Mouse (Mus musculus) forebrain, embryonic 15.5 days (tissue): ENCODE results near the gene Tab1. TPM values are rescaled to one million over a fixed set of nuclear protein-coding genes. Genes with fewer than 3 reads are reported as not detected.

Experiments
- ATAC-seq: fragments of 200-750 bp; cut with Nextera tagmentation; replicated peaks from 2 replicates; pipeline ENCODE4 v1.8.0; 2017; ENCODE audit warnings: mild to moderate bottlenecking, moderate TSS enrichment, moderate library complexity
- H3K27ac ChIP-seq: fragments of 300-500 bp; sonication (generic); replicated peaks from 2 replicates; pipeline ENCODE4 v1.5.1; 2015; ENCODE audit warnings: mild to moderate bottlenecking, inconsistent platforms
- H3K27me3 ChIP-seq: fragments of 300-500 bp; sonication (generic); 2 replicates; pipeline ENCODE4 v1.6.1; 2015; ENCODE audit warnings: inconsistent platforms
- H3K36me3 ChIP-seq: fragments of 300-500 bp; sonication (generic); 2 replicates; pipeline ENCODE4 v1.6.1; 2015; ENCODE audit warnings: mild to moderate bottlenecking, inconsistent platforms
- H3K4me1 ChIP-seq: fragments of 300-500 bp; sonication (generic); 2 replicates; pipeline ENCODE4 v1.6.1; 2015; ENCODE audit warnings: inconsistent platforms
- H3K4me2 ChIP-seq: fragments of 300-500 bp; sonication (generic); replicated peaks from 2 replicates; pipeline ENCODE4 v1.6.1; 2015; ENCODE audit warnings: mild to moderate bottlenecking, inconsistent platforms
- H3K4me3 ChIP-seq: fragments of 300-500 bp; sonication (generic); 2 replicates; pipeline ENCODE4 v1.5.1; 2015; ENCODE audit warnings: mild to moderate bottlenecking, inconsistent platforms
- H3K9ac ChIP-seq: fragments of 300-500 bp; sonication (generic); replicated peaks from 2 replicates; pipeline ENCODE4 v1.6.1; 2015; ENCODE audit warnings: mild to moderate bottlenecking, inconsistent platforms
- H3K9me3 ChIP-seq: fragments of 300-500 bp; sonication (generic); 2 replicates; pipeline ENCODE4 v1.6.1; 2016; ENCODE audit warnings: inconsistent platforms
- WGBS: fragments of 180-500 bp; shearing (Covaris S2); methylation state at CpG from one replicate; pipeline ENCODE4 v1.1.7; 2015; ENCODE audit warnings: mixed read lengths; 5-methylcytosine and 5-hydroxymethylcytosine counted together
- polyA plus RNA-seq: library from polyadenylated mRNA; unstranded; fragments of >200 nt; fragmentation: Nextera tagmentation; extraction: Ambion mirVana; gene quantifications from 2 replicates; pipeline ENCODE4 v1.2.1, GENCODE M21; 2015

Tab1 gene
- polyA plus RNA-seq, 1 experiment from 2014 or later, result 41.1 TPM

DNA sequence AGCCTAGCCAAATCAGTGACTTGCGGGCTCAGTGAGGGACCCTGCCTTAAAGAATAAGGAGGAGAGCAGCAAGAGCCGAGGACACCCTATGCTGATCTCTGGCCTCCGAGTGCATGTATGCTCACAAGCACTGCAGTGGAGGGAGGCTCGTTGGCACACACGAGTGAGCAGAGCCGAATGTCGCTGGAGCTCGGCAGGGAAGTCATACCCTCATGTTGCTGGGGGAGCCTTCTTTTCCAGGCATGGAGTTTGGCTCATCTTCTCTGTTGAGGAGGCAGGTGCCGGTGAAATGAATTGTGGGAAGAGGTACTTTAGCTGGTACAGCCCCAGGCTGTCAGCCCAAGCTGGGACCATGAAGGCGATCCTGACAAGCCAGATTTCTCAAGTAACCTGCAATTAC is 36.5 kb upstream of the Tab1 start:
- peaks cover 45% of the 10 kb centered on the region for H3K4me1 ChIP-seq
- H3K4me3 ChIP-seq, result no peak overlapping the region
- no peak overlapping the region for H3K9ac ChIP-seq
- no peaks in the 10 kb centered on the region for H3K36me3 ChIP-seq
- H3K9me3 ChIP-seq, result no peaks in the 10 kb centered on the region
- WGBS, result 72% methylated on average over 10 of the region's 10 CpGs
- no peak overlapping the region for H3K4me2 ChIP-seq
- no peak for ATAC-seq
- no peak overlapping the region for H3K27ac ChIP-seq
- H3K27me3 ChIP-seq, result no peaks in the 10 kb centered on the region

DNA sequence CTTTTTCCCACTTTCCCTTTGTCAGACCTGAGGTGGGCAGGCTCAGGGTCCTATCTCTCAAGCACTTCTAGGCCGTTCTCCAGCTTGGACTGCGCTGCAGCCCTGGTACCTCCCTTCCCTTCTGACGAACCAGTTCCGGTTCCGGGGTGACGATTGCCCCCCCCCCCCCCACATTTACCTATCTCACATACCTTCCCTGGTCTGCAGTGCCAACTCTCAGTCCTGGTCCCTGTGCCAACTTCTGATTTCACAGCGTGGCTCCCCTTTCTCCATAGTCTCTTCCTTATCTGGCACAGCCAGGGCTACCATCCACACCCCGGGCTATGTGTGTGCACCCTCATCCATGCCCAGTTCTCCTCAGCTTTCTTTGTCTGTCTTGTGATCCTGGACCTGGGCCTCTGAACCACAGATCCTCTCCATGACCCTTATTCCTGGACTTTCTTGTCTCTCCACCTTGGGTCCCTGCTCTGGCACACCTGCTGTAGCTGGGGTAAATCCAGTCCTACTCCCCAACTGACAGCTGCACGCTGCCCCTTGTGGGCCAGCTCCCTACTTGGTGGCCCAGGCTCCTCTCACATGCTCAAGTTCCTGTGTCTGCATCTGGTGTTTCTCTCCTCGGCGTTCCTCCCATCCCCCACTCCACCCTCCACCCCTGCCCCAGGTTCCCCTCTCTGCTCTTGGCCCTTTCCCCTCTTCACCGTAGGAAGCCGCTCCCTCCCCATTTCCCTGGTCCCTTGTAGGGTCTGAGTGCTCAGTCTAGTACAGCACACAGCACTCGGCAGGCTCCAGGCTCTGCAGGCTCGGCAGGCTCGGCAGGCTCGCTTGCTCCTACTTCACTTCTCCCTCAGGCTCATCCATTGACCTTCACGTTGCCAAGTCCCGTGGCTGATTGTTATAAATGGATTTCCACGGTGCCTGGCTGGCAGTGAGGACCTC is 35.7 kb upstream of the Tab1 start:
- no peaks in the 10 kb centered on the region for H3K9me3 ChIP-seq
- no peak for ATAC-seq
- peaks cover 42% of the 10 kb centered on the region for H3K4me1 ChIP-seq
- no peaks in the 10 kb centered on the region for H3K36me3 ChIP-seq
- H3K9ac ChIP-seq, result 0 out of 2 replicates have a peak overlapping the region, but pooled peaks have one; percentile 9
- no peak overlapping the region for H3K4me3 ChIP-seq
- H3K27ac ChIP-seq, result no peak overlapping the region
- no peak overlapping the region for H3K4me2 ChIP-seq
- H3K27me3 ChIP-seq, result no peaks in the 10 kb centered on the region
- WGBS, result 19% methylated on average over 16 of the region's 20 CpGs

DNA sequence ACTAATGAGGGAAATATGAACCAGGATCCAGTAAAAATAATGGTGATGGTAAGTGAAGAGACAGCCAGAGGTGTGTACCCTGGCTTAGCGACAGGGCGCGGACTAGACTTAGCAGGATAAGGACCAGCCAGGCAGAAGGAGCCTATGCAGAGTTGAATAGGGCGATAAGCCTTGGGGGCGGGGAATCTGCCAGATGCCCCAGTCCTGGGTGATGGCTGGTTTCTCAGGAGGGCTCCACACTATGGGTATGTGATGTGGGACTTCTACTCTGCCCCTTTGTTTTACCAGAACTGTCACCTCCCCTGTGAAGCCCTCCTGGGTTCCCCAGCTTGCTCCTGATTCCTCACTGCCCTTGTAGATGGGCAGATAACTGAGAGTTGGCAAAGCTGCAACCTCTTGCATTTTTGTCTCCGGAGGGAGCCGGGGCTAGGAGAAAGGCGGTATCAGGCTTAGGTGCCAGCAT is 34.9 kb upstream of the Tab1 start:
- ATAC-seq, result no peak
- Histone ChIP-seq H3K4me2 (no peak overlapping the region), H3K27me3 (no peaks in the 10 kb centered on the region), H3K4me1 (peaks cover 34% of the 10 kb centered on the region), H3K4me3 (no peak overlapping the region), H3K9me3 (no peaks in the 10 kb centered on the region), H3K36me3 (no peaks in the 10 kb centered on the region), H3K27ac (no peak overlapping the region), H3K9ac (no peak overlapping the region)
- 35% methylated on average over 8 of the region's 8 CpGs for WGBS

DNA sequence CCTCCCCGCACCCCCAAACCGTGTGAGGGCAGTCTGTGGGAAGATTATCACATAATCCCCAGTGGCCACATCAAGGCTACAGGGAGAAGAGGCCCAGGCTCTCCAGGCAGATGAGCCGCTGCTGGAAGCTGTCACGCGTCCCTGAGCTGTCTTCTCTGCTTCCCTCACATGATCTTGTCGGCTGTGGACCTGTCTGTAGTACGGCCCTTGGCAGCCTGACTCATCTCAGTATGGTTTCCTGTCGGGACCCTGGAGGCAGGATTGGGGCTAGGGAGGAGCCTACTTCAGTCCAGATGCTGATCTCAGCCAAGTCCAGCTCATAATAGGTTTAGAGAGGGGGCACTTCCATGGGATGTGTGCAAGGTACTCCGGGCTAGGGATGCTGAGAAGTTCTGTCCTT is 34.1 kb upstream of the Tab1 start:
- Histone ChIP-seq H3K9me3 (no peaks in the 10 kb centered on the region), H3K27ac (no peak overlapping the region), H3K4me3 (no peak overlapping the region), H3K4me2 (no peak overlapping the region), H3K27me3 (no peaks in the 10 kb centered on the region), H3K9ac (no peak overlapping the region), H3K36me3 (no peaks in the 10 kb centered on the region), H3K4me1 (peaks cover 34% of the 10 kb centered on the region)
- 58% methylated on average over 9 of the region's 9 CpGs for WGBS
- no peak for ATAC-seq

DNA sequence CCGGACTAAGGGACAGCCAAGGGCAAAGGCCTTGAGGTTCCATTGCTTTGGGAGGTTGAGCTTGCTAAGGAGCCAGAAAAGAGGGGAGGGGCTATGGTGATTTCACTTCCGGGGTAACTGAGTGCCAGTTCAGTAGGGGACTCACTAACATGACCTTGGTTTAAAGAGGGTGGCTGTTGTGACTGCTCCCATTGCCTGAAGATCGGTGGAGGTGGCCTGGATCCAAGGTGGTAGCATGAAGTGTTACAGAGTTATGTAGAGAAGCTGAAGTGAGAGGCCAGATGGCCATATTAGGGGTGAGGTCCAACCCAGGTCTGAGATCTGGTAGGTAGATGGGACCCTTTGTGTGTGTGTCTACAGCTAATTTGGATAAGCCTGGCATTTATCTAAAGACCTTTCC is 33.5 kb upstream of the Tab1 start:
- 81% methylated on average over 3 of the region's 3 CpGs for WGBS
- no peak overlapping the region for H3K9ac ChIP-seq
- ATAC-seq, result no peak

DNA sequence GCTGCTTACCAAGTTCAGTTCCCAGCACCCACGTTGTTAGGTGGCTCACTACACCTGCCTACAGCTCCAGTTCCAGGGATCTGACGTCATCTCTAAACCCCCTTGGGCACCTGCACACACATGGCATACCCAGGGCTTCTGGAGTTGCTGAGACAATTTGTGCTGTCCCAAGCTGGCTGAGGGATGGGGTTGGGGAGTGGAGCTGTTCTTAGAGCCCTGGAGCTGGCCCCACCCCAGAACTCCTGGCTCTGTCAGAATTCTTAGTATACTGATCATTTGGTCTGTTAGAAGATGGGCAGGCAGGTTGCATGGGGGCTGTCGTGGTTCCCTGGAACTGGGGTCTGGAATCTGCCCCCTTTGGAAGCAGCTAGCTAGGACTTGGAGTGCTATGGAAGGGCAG is 32.7 kb upstream of the Tab1 start:
- Histone ChIP-seq H3K4me3 (no peak overlapping the region), H3K36me3 (no peaks in the 10 kb centered on the region), H3K27ac (peak overlapping the region; percentile 77; the same call in 1 of the 2 replicates), H3K9me3 (no peaks in the 10 kb centered on the region), H3K9ac (no peak overlapping the region), H3K4me2 (no peak overlapping the region), H3K4me1 (peaks cover 34% of the 10 kb centered on the region), H3K27me3 (no peaks in the 10 kb centered on the region)
- no peak for ATAC-seq
- 72% methylated on average over 3 of the region's 3 CpGs for WGBS

More for the DNA sequence above, 33.5 kb upstream of the Tab1 start:
- peaks cover 34% of the 10 kb centered on the region for H3K4me1 ChIP-seq
- H3K4me2 ChIP-seq, result no peak overlapping the region
- H3K4me3 ChIP-seq, result no peak overlapping the region
- no peaks in the 10 kb centered on the region for H3K9me3 ChIP-seq
- no peaks in the 10 kb centered on the region for H3K27me3 ChIP-seq
- H3K36me3 ChIP-seq, result no peaks in the 10 kb centered on the region
- H3K27ac ChIP-seq, result no peak overlapping the region

DNA sequence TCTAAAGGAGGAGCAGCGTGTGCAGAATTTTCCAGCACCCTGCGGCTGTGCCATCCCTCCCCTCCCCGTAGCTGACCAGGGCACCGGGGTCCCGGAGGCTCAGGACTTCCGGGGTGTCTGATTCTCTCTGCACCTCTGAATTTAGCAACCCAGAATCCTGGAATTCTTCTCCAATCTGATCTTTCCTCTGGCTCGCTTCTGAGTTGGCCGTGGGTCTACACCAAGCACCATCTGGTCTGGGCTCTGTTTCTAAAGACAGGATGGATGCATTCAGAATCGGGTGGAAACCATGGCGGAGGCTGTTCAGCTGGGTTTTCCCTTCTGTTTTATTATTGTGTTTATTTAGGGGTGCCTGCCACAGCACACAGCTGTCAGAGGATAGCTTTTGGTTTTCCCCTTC is 32.1 kb upstream of the Tab1 start:
- H3K9me3 ChIP-seq, result no peaks in the 10 kb centered on the region
- no peaks in the 10 kb centered on the region for H3K36me3 ChIP-seq
- no peaks in the 10 kb centered on the region for H3K27me3 ChIP-seq
- no peak for ATAC-seq
- no peak overlapping the region; the same call in 1 of the 2 replicates for H3K4me2 ChIP-seq
- H3K9ac ChIP-seq, result no peak overlapping the region
- no peak overlapping the region for H3K4me3 ChIP-seq
- peak overlapping the region; percentile 77 for H3K27ac ChIP-seq
- peaks cover 34% of the 10 kb centered on the region for H3K4me1 ChIP-seq
- 74% methylated on average over 10 of the region's 10 CpGs for WGBS

DNA sequence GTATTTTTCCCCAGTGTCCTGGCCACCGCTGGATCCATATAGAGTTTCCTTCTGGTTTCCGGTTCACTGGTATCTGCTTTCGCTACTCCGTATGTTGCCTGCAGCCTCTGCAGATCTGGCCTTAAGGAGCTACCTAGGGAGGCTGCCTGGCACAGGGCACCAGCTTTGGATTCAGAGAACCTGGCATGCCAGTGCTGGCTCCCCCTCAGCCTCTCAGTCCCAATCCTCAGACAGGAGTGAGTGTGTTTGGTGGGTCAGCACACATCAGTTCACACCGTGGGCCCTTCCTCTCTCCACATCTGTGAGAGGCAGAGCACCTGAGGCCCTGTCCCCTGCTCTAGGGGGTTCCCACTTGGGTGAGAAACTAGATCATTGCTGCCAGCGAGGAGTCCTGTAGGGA is 31.4 kb upstream of the Tab1 start:
- Histone ChIP-seq H3K9ac (no peak overlapping the region), H3K4me3 (no peak overlapping the region), H3K36me3 (no peaks in the 10 kb centered on the region), H3K27me3 (no peaks in the 10 kb centered on the region), H3K27ac (peak overlapping the region; percentile 77), H3K4me1 (peaks cover 31% of the 10 kb centered on the region), H3K9me3 (no peaks in the 10 kb centered on the region), H3K4me2 (no peak overlapping the region)
- no peak for ATAC-seq
- WGBS, result 79% methylated on average over 6 of the region's 6 CpGs

DNA sequence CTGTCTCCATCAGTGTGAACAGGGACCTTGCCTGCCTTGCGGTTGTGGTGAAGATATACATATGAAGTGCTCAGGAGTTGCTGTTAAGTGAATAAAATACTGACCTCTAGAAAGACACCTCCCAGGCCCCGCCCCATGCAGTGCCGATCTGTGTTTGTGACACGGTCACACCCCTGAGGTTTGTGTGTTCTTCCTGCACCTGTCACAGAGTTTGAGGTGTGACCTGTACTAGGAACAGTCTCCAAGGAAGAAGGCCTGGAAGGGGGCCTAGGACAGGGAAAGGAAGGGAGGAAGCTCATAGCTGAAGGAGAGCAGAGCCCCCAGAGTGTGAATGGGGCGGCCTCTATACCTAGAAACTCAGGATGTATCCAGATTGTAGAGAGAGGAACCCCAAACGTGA is 30.4 kb upstream of the Tab1 start:
- Histone ChIP-seq H3K4me3 (no peak overlapping the region), H3K4me1 (peaks cover 22% of the 10 kb centered on the region), H3K4me2 (no peak overlapping the region), H3K27me3 (no peaks in the 10 kb centered on the region), H3K9ac (no peak overlapping the region), H3K27ac (no peak overlapping the region), H3K36me3 (no peaks in the 10 kb centered on the region), H3K9me3 (no peaks in the 10 kb centered on the region)
- 89% methylated on average over 6 of the region's 6 CpGs for WGBS
- ATAC-seq, result no peak

DNA sequence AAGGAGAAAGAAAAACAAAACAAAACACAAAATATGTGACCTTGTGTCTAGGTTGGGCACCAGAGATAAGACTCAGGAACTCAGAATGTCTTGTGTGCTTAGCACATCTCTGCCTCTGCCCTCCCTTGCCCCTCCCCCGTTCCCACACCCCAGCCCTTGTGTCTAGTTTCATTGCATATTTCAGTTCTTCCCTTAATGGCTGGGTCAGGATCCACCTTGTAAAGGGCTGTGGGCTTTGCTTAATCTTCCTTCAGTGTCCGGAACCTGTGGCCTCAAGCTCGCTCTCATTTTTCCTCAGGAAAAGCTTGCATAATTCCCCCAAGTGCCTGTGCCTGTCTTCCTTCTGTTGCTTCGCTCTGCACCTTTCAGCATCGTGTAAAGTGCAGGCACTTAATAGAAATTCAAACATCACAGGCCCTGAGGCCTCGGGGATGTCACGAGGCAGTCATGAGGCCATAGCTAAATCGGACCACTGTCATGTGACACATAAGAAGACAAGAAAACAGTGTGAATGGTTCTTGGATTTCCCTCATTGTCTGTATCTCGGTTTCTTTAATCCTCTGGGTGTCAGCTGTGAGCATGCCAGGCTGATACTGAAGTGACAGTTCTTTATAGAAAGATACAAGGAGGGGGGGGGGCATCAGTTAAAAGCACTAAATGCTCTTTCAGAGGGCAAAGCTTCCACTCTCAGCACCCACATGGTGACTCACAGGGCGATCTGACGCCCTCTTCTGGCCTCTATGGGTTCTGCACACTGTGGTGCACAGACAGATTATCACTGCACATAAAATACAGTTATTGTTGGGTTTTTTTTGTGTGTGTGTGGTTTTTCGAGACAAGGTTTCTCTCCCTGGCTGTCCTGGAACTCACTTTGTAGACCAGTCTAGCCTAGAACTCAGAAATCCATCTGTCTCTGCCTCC is 27.2 kb upstream of the Tab1 start:
- no peaks in the 10 kb centered on the region for H3K27me3 ChIP-seq
- 0 out of 2 replicates have a peak overlapping the region, but pooled peaks have one; percentile 23 for H3K27ac ChIP-seq
- ATAC-seq, result no peak
- H3K9me3 ChIP-seq, result no peaks in the 10 kb centered on the region
- peaks cover 9% of the 10 kb centered on the region for H3K4me1 ChIP-seq
- H3K4me3 ChIP-seq, result no peak overlapping the region
- H3K9ac ChIP-seq, result no peak overlapping the region
- 74% methylated on average over 12 of the region's 12 CpGs for WGBS
- H3K4me2 ChIP-seq, result no peak overlapping the region
- H3K36me3 ChIP-seq, result no peaks in the 10 kb centered on the region

DNA sequence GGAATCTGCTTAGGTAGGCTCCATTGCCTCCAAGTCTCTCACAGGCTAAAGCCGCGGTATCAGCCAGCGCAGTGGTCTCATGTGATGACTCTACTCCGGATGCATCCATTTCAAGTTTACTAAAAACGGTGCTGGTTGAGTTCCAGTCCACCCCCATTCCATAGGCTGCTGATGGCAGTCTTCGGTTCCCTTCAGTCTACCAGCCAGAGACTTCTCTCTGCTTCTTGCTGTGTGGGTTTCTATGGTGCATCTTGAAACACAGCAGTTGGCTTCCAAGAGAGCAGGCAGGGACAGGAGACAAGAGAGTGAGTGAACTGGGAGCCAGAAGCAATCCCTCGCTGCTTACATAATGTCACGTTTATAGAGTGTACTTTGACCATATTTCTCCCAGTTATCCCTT is 25.8 kb upstream of the Tab1 start:
- Histone ChIP-seq H3K36me3 (peaks cover 7% of the 10 kb centered on the region), H3K27ac (no peak overlapping the region), H3K4me1 (no peaks in the 10 kb centered on the region), H3K4me2 (no peak overlapping the region), H3K9me3 (no peaks in the 10 kb centered on the region), H3K9ac (no peak overlapping the region), H3K27me3 (no peaks in the 10 kb centered on the region), H3K4me3 (no peak overlapping the region)
- no peak for ATAC-seq
- 97% methylated on average over 8 of the region's 8 CpGs for WGBS

DNA sequence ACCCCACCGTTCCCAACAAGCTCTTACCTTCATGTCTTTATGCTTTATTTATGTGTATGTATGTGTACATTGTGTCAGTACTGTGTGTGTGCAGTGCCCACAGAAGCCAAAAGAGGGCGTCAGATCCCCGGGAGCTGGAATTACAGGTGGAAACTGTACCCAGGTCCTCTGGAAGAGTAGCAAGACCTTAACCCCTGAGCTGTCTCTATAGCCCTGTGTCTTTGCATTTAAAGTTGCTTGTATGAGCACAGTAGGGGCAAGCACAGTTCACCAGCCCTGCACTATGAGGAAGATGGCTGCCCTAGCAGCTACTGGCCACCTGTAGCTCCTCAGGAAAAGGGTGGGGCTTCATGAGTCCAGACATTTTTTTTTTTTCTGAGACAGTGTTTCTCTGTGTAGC is 25.4 kb upstream of the Tab1 start:
- no peaks in the 10 kb centered on the region for H3K27me3 ChIP-seq
- H3K9me3 ChIP-seq, result no peaks in the 10 kb centered on the region
- no peak overlapping the region for H3K9ac ChIP-seq
- no peak for ATAC-seq
- peaks cover 11% of the 10 kb centered on the region for H3K36me3 ChIP-seq
- no peak overlapping the region for H3K27ac ChIP-seq
- no peaks in the 10 kb centered on the region for H3K4me1 ChIP-seq
- H3K4me3 ChIP-seq, result no peak overlapping the region
- no peak overlapping the region for H3K4me2 ChIP-seq
- 94% methylated on average over 3 of the region's 3 CpGs for WGBS
